Mouse (Mus musculus): ENCODE data around the gene Abca3. TPM values are rescaled to one million over a fixed set of nuclear protein-coding genes. Genes with fewer than 3 reads are reported as not detected.
"Not testable (repeated sequence)": the region's sequence is repeated elsewhere in the genome, so short reads cannot be mapped to it uniquely, and the experiment has no call there.

The Abca3 gene
- total RNA-seq, 2 experiments from 2014 or later: 14.7 to 16.8 TPM

GRCm38 (mm10) chr17:24442107-24442506 is 90.4 kb downstream of the Abca3 start:
- no peak for DNase-seq

- no peak for DNase-seq
Observed at GRCm38 (mm10) chr17:24442632-24443155, 90.9 kb downstream of the Abca3 start, which contains the start of gene Dnase1l2. Dnase1l2 (minus strand) TSS chr17:24443105.

- DNase-seq: no peak
Observed at GRCm38 (mm10) chr17:24443409-24443808, 91.7 kb downstream of the Abca3 start.

GRCm38 (mm10) chr17:24446590-24446989 is 94.8 kb downstream of the Abca3 start:
- no peak for DNase-seq

GRCm38 (mm10) chr17:24449507-24449906 is 97.8 kb downstream of the Abca3 start:
- DNase-seq: no peak

- no peak for DNase-seq
Observed at GRCm38 (mm10) chr17:24451220-24451619, 99.5 kb downstream of the Abca3 start.

GRCm38 (mm10) chr17:24453372-24453771 is 101.6 kb downstream of the Abca3 start:
- no peak for DNase-seq

- no peak for DNase-seq
Observed at GRCm38 (mm10) chr17:24454218-24454755, 102.5 kb downstream of the Abca3 start.

- DNase-seq: peak; percentile 100
Observed at GRCm38 (mm10) chr17:24454756-24455522, 103.2 kb downstream of the Abca3 start.

GRCm38 (mm10) chr17:24455523-24456206 is 103.9 kb downstream of the Abca3 start:
- not testable (repeated sequence) for DNase-seq

Small RNA genes within 50 kb of the gene (microRNA-seq; reads per million reads assigned to microRNA genes)
- 0 reads per million in 2 experiments for gene Gm24427

Other genes with a start within 250 kb of the Abca3 start
- gene Pdpk1, start 201.0 kb upstream of the Abca3 start, total RNA-seq (2021): 10 to 100 TPM; 62.1 to 62.6 TPM
- gene Amdhd2, start 188.2 kb upstream of the Abca3 start, total RNA-seq (2021): 10 to 100 TPM; 19.5 to 19.6 TPM
- gene Atp6v0c, start 182.2 kb upstream of the Abca3 start, total RNA-seq (2021): 100 to 1,000 TPM; 291 to 298 TPM
- 10 to 100 TPM in 1 of 2 experiments, 1 to 10 TPM in 1; 9.6 to 10.9 TPM for gene Tbc1d24, start 146.4 kb upstream of the Abca3 start, total RNA-seq (2021)
- gene Ntn3, start 142.4 kb upstream of the Abca3 start, total RNA-seq (2021): 1 to 10 TPM; 2.3 to 2.4 TPM
- gene Tedc2, start 131.1 kb upstream of the Abca3 start, total RNA-seq (2021): 1 to 10 TPM; 4.2 to 5.1 TPM
- gene Ccnf, start 100.5 kb upstream of the Abca3 start, total RNA-seq (2021): 10 to 100 TPM; 18.1 to 20.1 TPM
- gene Abca17, start 882 bp upstream of the Abca3 start, total RNA-seq (2021): under 1 TPM in 1 of 2 experiments, not detected in 1; 0.05 TPM
- 100 to 1,000 TPM; 130 to 135 TPM for gene Rnps1, start 62.6 kb downstream of the Abca3 start, total RNA-seq (2021)
- gene Eci1, start 74.7 kb downstream of the Abca3 start, total RNA-seq (2021): 100 to 1,000 TPM; 323 to 342 TPM
- gene Dnase1l2, start 91.2 kb downstream of the Abca3 start, total RNA-seq (2021): 1 to 10 TPM; 1.0 to 1.5 TPM
- 10 to 100 TPM; 17.3 to 19.3 TPM for gene E4f1, start 118.4 kb downstream of the Abca3 start, total RNA-seq (2021)
- 10 to 100 TPM; 46.5 to 49.3 TPM for gene Pgp, start 118.4 kb downstream of the Abca3 start, total RNA-seq (2021)
- gene Bricd5, start 121.9 kb downstream of the Abca3 start, total RNA-seq (2021): under 1 TPM in 1 of 2 experiments, not detected in 1; 0.29 TPM
- gene Mlst8, start 127.1 kb downstream of the Abca3 start, total RNA-seq (2021): 10 to 100 TPM; 14.9 to 16.3 TPM
- under 1 TPM; 0.34 to 0.91 TPM for gene Caskin1, start 136.7 kb downstream of the Abca3 start, total RNA-seq (2021)
- 100 to 1,000 TPM in 1 of 2 experiments, 10 to 100 TPM in 1; 97.6 to 106 TPM for gene Traf7, start 176.0 kb downstream of the Abca3 start, total RNA-seq (2021)
- gene Rab26, start 182.3 kb downstream of the Abca3 start, total RNA-seq (2021): under 1 TPM; 0.27 to 0.38 TPM
- gene Pkd1, start 197.9 kb downstream of the Abca3 start, total RNA-seq (2021): 10 to 100 TPM; 50.1 to 52.6 TPM